Mouse (Mus musculus) lung, postnatal 36 days (tissue): ENCODE data around the gene Neurod2.

Experiments
- DNase-seq: peaks from one replicate; pipeline ENCODE4 v3.0.0; 2022; ENCODE audit warnings: mixed read lengths

Neurod2 gene

GRCm38 (mm10) chr11:98330745-98331204 is 1.3 kb upstream of the Neurod2 start:
- DNase-seq: no peak

DNA sequence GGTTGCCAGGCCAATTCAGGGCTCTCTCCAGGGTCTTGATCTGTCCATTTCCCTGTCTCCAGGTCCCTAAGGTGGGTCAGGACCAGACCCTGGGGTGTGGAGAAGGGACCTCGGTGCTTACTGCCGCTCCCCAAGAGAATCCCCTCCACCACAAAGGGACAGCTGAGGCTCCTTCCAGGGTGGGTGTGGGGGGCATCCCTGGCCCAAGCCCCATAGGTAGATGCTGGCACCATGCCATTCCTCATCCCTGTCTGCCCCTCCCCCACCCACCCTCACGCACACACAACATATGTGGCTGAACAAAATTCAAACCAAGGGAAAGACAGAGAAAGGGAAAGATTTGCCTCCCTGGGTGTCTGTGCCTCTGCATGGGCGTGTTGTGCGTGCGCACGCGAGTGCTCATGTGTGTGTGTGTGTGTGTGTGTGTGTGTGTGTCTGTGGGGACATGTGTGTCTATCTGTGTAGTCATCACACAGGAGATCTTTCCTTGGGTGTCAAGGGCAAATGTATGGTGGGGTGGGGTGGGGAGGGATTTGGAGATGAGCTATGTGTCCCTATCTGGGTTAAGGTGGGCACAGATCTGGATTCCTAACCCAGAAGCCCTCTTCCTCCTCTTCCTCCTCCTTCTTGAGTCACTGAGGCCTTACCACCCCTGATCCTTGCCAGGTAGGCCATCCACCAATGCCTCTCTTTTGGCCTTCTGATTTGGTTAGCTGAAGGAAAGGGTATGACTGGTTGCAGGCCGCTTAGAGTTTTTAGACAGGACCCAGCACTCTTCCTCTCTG is 704 bp upstream of the Neurod2 start:
- no peak for DNase-seq

DNA sequence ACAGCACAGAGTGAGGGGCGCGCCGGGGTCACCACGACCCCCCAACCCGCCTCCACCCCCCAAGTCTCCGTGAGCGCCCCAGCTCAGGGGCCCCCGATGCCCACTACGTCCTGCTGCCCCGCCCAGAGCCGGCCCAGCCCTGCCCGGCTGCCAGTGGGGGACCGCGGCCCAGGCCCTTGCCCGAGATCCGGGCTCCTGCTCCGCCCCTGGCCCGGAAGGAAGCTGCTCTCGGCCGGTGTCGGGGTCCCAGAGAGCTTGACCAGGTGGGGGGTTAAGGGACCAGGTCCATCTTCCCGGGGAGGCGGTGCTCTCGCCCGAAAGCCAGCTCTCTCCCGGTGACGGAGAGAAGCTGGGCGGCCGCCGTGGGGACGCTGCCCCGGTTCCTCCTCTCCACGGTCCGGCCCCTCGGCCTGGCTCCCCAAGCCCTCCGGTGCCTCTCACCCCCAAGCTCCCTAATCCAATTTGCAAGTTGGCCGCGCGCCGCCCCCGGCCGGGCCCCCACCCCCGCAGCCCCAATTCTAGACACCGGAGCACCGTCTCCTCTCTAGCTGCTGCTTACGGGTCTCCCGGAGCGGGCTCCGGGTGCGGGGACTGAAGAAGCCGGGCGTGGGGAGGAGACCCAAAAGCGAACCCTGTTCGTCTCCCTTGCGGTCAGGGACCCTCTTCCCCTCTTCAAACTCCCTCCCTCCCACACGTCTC is 928 bp downstream of the Neurod2 start:
- DNase-seq: no peak

GRCm38 (mm10) chr11:98328031-98328370 is 1.4 kb downstream of the Neurod2 start:
- no peak for DNase-seq

- DNase-seq: no peak
Measured at GRCm38 (mm10) chr11:98327136-98328030, 2.1 kb downstream of the Neurod2 start.

GRCm38 (mm10) chr11:98326741-98327135 is 2.7 kb downstream of the Neurod2 start:
- DNase-seq: no peak

GRCm38 (mm10) chr11:98325821-98326218 is 3.6 kb downstream of the Neurod2 start:
- DNase-seq: no peak

DNA sequence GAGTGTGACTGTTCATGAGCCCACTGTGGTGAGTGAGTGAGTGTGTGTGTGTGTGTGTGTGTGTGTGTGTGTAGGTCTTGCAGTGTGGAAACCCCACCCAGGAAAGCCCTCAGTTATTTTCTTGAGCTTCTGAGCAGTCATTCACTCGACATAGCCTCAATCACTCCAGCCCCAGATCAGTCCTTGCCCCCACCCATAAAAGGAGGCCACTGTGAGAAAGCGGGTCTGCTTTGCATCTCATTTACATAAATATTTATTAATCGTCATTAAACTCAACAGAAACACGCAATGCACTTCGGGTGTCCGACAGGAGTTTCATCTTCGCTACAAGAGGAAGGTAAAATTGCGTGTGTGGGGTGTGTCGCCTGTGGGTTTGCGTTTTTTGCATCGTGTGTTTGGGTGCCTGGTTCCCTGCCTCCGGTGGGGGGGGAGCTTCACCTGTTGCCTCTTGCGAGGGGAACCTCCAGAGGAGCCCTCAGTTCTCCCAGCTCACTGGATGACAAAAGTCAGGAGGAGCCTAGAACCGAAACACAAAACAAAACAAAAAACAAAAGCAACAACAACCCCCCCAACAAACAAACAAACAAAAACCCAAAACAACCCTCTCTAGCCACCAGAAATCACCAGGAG is 4.1 kb downstream of the Neurod2 start:
- DNase-seq: no peak

GRCm38 (mm10) chr11:98323933-98324332 is 5.5 kb downstream of the Neurod2 start:
- DNase-seq: peak; percentile 43

DNA sequence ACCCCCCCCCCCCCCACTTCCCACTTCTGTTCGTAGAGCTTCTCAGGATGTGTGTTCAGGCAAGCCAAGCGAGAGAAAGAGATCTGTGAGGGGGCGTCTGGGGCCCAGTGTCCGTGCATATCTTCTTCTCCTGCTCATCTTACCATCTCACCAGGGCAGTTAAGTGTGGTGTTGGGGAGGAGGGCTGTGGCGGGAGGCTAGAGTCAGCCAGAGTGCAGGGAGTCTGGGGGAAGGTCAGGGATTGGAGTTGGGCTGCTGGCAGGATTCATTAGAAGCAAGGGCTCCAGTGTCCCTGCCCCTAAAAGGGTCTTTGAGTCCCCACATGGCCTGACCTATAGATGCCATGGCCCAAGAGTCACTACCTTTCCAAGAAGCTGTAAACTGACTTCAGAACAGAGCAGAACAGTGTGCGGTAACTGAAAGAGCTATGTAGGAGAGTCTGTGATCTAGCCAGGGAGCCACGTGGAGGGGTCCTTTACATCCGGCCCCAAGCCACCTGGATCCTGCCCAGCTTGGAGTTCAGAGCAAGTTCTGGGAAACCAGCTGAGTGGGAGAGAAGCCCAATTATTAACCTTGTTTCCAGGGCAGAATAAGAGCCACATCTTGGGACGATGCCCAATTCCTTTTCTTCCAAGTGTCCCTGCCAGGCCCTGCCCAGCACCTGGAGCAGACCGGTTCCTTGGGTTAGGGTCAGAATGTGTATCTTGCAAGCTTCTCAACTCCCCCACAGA is 6.1 kb downstream of the Neurod2 start:
- DNase-seq: no peak

DNA sequence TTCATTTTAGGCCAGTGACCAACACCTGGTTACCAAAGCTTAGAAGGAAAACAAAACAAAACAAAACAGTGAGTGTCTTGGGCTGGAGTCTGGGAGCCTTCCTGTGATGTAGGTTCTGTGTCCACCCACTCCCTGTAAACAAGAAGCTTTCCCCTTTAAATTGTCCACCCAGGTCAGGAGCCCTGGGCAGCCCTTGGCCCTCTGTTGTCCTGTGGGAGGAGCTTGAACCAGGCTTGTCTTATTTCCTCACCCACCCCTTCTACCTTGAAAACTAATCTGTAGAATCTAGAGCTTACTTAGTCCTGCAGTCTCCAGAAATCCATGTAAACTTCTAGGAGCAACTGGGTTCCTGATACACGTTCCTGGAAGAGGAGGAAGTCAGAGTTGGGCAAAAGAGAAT is 7.3 kb downstream of the Neurod2 start:
- DNase-seq: no peak

- DNase-seq: no peak
Measured at GRCm38 (mm10) chr11:98321677-98322003, 7.8 kb downstream of the Neurod2 start.

GRCm38 (mm10) chr11:98320806-98321676 is 8.4 kb downstream of the Neurod2 start:
- DNase-seq: no peak

DNA sequence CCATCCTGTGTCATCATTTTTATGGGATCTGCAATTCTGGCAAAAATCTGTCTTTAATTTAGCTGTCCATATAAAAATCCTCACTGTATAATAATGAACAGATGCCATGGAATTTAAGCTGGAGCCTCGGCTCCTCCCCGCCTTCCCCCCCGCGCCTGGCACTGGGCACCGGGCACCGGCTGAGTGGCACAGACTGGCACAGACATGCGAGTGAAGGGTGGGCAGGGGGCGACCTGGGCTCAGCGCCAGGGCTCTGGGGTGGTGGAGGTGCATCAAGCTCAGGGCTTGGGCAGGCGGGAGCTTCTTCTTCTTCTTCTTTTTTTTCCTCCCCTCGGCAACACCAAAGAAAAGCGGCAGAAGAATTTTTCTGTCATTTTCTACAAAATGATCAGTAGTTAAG is 9.1 kb downstream of the Neurod2 start:
- DNase-seq: no peak

GRCm38 (mm10) chr11:98319944-98320343 is 9.5 kb downstream of the Neurod2 start:
- DNase-seq: no peak

DNA sequence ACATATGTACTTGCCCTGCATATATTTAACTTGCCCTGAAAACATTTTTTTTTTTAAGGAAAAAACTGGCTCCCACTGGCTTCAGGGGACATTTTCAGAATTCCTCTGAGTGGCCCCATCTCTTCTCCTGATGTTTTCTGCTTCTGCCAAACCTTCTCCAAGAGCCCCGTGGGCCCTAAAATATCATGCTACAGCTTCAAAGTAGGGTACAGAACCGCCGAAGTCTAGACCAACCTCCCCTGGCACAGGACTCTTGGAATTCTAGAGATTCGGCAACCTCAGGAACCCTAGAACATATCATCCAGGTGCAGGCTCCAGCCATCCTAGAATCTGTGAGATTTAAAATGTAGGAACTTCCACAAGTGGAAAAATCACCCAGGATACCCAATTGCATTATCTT is 9.9 kb downstream of the Neurod2 start:
- DNase-seq: no peak

GRCm38 (mm10) chr11:98319120-98319519 is 10.3 kb downstream of the Neurod2 start:
- DNase-seq: no peak

DNA sequence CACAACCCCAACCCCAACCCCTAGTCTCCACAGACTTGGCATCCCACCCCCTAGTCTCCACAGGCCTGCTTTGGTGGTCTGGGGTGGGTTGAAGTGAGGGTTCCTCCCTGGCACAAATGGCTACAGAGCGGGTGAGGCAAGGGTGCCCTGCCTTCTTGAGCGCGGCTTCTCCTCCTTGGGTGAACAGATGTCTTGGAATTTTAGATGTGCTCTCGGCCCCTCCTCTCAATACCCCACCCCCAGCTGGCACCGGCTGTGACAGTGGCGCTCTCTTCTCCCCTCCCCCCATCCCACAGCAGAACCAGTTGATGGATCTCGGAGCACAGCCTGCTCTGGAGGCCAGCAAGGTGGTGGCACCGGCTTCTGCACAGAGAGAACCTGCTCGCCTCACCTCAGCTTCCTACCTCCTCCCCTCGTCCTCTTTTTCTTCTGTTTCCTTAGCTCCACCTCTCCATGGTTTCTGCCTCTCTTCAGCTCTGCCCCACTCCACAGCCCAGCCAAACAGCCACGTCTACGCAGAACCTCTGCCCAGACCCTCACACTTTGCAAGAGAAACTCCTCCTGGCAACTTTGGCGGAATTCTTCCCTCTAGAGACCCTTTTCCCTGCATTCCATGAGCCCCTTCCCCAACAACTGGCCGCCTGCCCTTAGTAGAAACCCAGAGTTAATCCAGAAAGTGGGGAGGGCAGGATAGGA is 10.9 kb downstream of the Neurod2 start:
- DNase-seq: no peak

DNA sequence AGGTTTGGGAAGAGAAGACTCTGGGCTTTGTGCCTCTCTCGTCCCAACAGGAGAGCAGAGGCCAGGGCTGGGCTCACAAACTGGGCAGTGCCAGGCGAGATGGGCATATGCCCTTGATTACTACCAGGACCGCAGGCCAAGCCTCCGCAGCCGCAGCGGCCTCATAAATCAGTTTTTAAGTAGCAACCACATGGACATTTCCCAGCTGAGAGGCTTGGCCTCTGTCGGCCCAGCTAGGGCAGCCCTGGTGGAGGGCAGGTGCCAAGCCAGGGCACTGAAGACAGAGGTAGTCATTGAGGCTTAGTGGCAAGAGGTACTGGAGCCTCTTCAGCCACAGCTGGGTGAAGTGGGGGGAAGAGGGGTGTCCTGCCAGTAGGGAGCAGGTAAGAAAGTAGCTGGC is 12.0 kb downstream of the Neurod2 start:
- no peak for DNase-seq

GRCm38 (mm10) chr11:98313790-98314323 is 15.6 kb downstream of the Neurod2 start:
- DNase-seq: peak; percentile 58
